Comparison of ENCODE assay signal across 17 mouse cellular contexts in the genomic region with DNA sequence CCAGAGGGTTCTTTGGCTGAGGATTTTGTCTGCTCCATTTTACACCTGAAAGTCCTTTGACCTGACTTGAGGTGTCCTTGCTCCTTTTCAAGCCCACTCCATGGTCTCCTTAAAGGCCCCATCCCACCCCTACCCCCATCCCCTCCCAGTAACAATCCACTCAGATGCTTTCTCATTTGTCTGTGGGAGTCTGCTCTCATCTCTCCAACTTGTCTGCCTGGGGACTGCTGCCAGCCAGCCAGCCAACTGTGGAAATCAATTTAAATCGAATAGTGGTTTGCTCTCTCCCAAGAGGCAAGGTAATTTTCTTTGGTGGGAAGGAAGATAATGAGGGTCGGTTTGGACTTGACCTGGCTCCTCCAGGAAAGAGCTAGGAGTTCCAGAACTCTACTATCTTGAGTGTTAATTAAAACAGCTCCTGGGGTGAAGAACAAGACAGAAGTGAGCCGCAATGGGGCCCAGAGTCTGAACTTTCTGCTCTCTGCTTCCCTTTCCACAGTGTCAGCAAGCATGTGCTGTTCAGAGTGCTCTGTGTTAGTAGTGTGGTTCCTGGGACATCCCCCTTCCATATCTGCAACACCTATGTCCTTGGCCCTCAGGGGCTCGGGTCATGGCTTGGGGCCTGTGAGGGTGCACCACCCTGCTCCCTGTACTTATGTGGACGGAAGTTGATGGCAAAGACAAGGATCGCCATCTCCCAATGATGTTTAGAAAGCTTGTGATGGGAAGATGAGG. TPM values are rescaled to one million over a fixed set of nuclear protein-coding genes. Genes with fewer than 3 reads are reported as not detected.
DNase-seq lines count a peak whose midpoint lies in the region; ATAC-seq and TF ChIP-seq lines count a peak whose summit lies in the region.
"Had no signal": no experiment of that assay in that cellular context is flagged by ENCODE, and none has a peak within 500 bp of the region (broad histone marks: within the 10 kb centered on the region; RNA-seq: fewer than 3 reads in every experiment).

No protein-coding gene starts in this region.

- H3K27ac ChIP-seq in heart, embryonic 16.5 days (ENCODE audit: low read length): peak overlapping the region; percentile 74
- H3K27ac ChIP-seq in left cerebral cortex, adult 2 months: peak overlapping the region; percentile 69
- peak overlapping the region; percentile 61 for H3K27ac ChIP-seq in hindbrain, embryonic 16.5 days (ENCODE audit: low read depth, low read length)
- H3K27ac ChIP-seq in neural tube, embryonic 15.5 days (replicated peaks): peak overlapping the region; percentile 63
- H3K27ac ChIP-seq: forebrain, embryonic 15.5 days; limb, embryonic 12.5 days had no signal

- TF ChIP-seq CTCF in left cerebral cortex, adult 2 months (IDR thresholded peaks at IDR 0.05): no peak

- H3K9ac ChIP-seq in heart, embryonic 16.5 days (ENCODE audit: low read length): no peak overlapping the region
- H3K9ac ChIP-seq in hindbrain, embryonic 16.5 days (ENCODE audit: low read depth, low read length): no peak overlapping the region
- no peak overlapping the region for H3K9ac ChIP-seq in neural tube, embryonic 15.5 days (replicated peaks)
- H3K9ac ChIP-seq: forebrain, embryonic 15.5 days; limb, embryonic 12.5 days had no signal

- no peak for DNase-seq in heart, postnatal 4 days
- no peak for DNase-seq in left cerebral cortex, adult 2 months (ENCODE audit: extremely low spot score in 1 of 2, low spot score in 2 of 2)
- no peak for DNase-seq in left cerebral cortex, postnatal 14 days (ENCODE audit: low spot score in 2 of 2)
- no peak for DNase-seq in adrenal gland, postnatal 25 days
- DNase-seq: cerebellum, adult 11-12 months; gastrocnemius, postnatal 36 days; heart, postnatal 36 days; kidney, adult 8-10 months; lung, postnatal 36 days; thymus, adult 18-20 months had no signal

- no peak overlapping the region for H3K4me3 ChIP-seq in heart, embryonic 16.5 days (ENCODE audit: low read length)
- no peak overlapping the region for H3K4me3 ChIP-seq in left cerebral cortex, adult 2 months
- no peak overlapping the region for H3K4me3 ChIP-seq in hindbrain, embryonic 16.5 days (ENCODE audit: low read length)
- H3K4me3 ChIP-seq in neural tube, embryonic 15.5 days (replicated peaks): no peak overlapping the region
- H3K4me3 ChIP-seq: forebrain, embryonic 15.5 days; limb, embryonic 12.5 days had no signal

- no peaks in the 10 kb centered on the region for H3K27me3 ChIP-seq in heart, embryonic 16.5 days (ENCODE audit: control insufficient read depth, insufficient read depth, low read length)
- H3K27me3 ChIP-seq in hindbrain, embryonic 16.5 days (replicated peaks; ENCODE audit: control insufficient read depth, insufficient read depth, low read length): no peaks in the 10 kb centered on the region
- no peaks in the 10 kb centered on the region for H3K27me3 ChIP-seq in neural tube, embryonic 15.5 days (replicated peaks)
- H3K27me3 ChIP-seq: forebrain, embryonic 15.5 days; limb, embryonic 12.5 days had no signal

- 68% methylated on average over 6 of the region's 6 CpGs for WGBS in heart, embryonic 16.5 days
- 57% methylated on average over 6 of the region's 6 CpGs for WGBS in hindbrain, embryonic 16.5 days
- WGBS in neural tube, embryonic 15.5 days: 65% methylated on average over 6 of the region's 6 CpGs

- no peak for ATAC-seq in heart, embryonic 16.5 days (replicated peaks; ENCODE audit: extremely low read depth, insufficient read depth, low FRiP score)
- ATAC-seq in hindbrain, embryonic 16.5 days: peak; percentile 48
- peak; percentile 29; the same call in 1 of the 2 replicates for ATAC-seq in neural tube, embryonic 15.5 days (ENCODE audit: low FRiP score)
- ATAC-seq: CD4-positive, CD25-positive, alpha-beta regulatory T cell, adult 4 months; forebrain, embryonic 15.5 days had no signal

- H3K36me3 ChIP-seq in heart, embryonic 16.5 days (ENCODE audit: control insufficient read depth, insufficient read depth): no peaks in the 10 kb centered on the region
- no peaks in the 10 kb centered on the region for H3K36me3 ChIP-seq in hindbrain, embryonic 16.5 days (ENCODE audit: control insufficient read depth, insufficient read depth, low read length)
- no peaks in the 10 kb centered on the region for H3K36me3 ChIP-seq in neural tube, embryonic 15.5 days
- H3K36me3 ChIP-seq: forebrain, embryonic 15.5 days; limb, embryonic 12.5 days had no signal

- no peak overlapping the region for H3K4me2 ChIP-seq in heart, embryonic 16.5 days (ENCODE audit: low read depth, low read length)
- H3K4me2 ChIP-seq in hindbrain, embryonic 16.5 days (ENCODE audit: low read length): no peak overlapping the region
- H3K4me2 ChIP-seq in neural tube, embryonic 15.5 days: no peak overlapping the region
- H3K4me2 ChIP-seq: forebrain, embryonic 15.5 days; limb, embryonic 12.5 days had no signal

- intact Hi-C loops in left cerebral cortex, adult 2 months (cut with DNase I): no loop called here
- intact Hi-C loops in left cerebral cortex, postnatal 14 days (cut with DNase I): no loop called here

- no peaks in the 10 kb centered on the region for H3K9me3 ChIP-seq in heart, embryonic 16.5 days (replicated peaks; ENCODE audit: control insufficient read depth, low read length)
- no peaks in the 10 kb centered on the region for H3K9me3 ChIP-seq in hindbrain, embryonic 16.5 days (ENCODE audit: control insufficient read depth, low read length)
- no peaks in the 10 kb centered on the region for H3K9me3 ChIP-seq in neural tube, embryonic 15.5 days (replicated peaks)
- H3K9me3 ChIP-seq: forebrain, embryonic 15.5 days; limb, embryonic 12.5 days had no signal

- peaks cover 16% of the 10 kb centered on the region for H3K4me1 ChIP-seq in heart, embryonic 16.5 days (ENCODE audit: control insufficient read depth, insufficient read depth, low read length)
- H3K4me1 ChIP-seq in hindbrain, embryonic 16.5 days (ENCODE audit: control insufficient read depth, insufficient read depth, low read depth, low read length): peaks cover 19% of the 10 kb centered on the region
- peaks cover 21% of the 10 kb centered on the region for H3K4me1 ChIP-seq in neural tube, embryonic 15.5 days
- H3K4me1 ChIP-seq: forebrain, embryonic 15.5 days had no signal

RNA-seq across cellular contexts. Expression of gene Cd5, which starts 30.1 kb away (rescaled TPM):
- 1.6 and 3.0 TPM in 2 replicates for polyA plus RNA-seq in heart, embryonic 16.5 days (2015; fragmentation: Nextera tagmentation; extraction: Ambion mirVana)
- total RNA-seq in heart, postnatal 4 days (2021): under 1 TPM; 0.34 to 0.95 TPM
- total RNA-seq in left cerebral cortex, adult 2 months (2021): under 1 TPM; 0.16 to 0.37 TPM
- under 1 TPM; 0.17 to 0.22 TPM for total RNA-seq in left cerebral cortex, postnatal 14 days (2021)
- polyA plus RNA-seq in hindbrain, embryonic 16.5 days (2015; fragmentation: Nextera tagmentation; extraction: Ambion mirVana): 0.09 and 0.28 TPM in 2 replicates
- 0.08 and 1.3 TPM in 2 replicates for polyA plus RNA-seq in neural tube, embryonic 15.5 days (2015; fragmentation: Nextera tagmentation; extraction: Ambion mirVana)
- 0.12 TPM in 1 of 2 replicates, not detected in the other for total RNA-seq in adrenal gland, postnatal 25 days (2021)
- polyA plus RNA-seq: liver, embryonic 16.5 days had no signal
